Mouse (Mus musculus) heart, adult 2 months (tissue): ENCODE measurements at regions not wholly inside any gene's neighbourhood (a gene's known extent, or its start where the extent isn't known, plus 50 kb on each side); places are given as distances from the start of the nearest gene placed in this dataset.

Source experiments
- CTCF ChIP-seq: fragments of 200-600 bp; IDR thresholded peaks from 2 replicates; pipeline ENCODE4 v1.8.1; 2022; ENCODE audit warnings: antibody characterized with exemption, mild to moderate bottlenecking, moderate library complexity
- POLR2A ChIP-seq: fragments of 200-500 bp; IDR thresholded peaks from 2 replicates; pipeline ENCODE4 v1.6.1; 2011; ENCODE audit warnings: mild to moderate bottlenecking, low read depth, low read length, control low read depth; ENCODE audit not compliant: insufficient read depth

DNA sequence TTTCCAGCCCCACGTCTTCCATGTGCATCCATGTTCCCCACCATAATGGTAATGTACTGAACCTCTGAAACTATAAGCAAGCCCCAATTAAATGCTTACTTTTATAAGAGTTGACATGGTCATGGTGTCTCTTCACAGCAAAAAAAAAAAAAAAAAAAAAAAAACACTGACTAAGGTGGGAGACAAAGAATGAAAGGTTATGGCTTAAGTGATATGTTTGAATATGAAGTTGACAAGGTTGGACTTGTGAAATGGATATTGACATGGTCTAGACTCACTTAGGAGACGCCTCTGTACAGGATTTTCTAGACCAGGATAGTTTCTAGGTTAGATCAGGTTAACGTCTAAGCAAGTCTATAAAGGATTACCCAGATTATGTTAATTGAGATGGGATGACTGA, 473.2 kb upstream of the Nrp1 start:
- TF ChIP-seq POLR2A (no peak), CTCF (no peak)
